In genomic region chr3:152109260-152109587, GRCm38 (mm10) we compare ENCODE assay signal across 1 mouse cellular context.
TF ChIP-seq lines count a peak whose summit lies in the region.

No protein-coding gene starts in this region.

TF ChIP-seq in MEL, 35 proteins besides CTCF, POLR2A, EP300 and RAD21:
- TF ChIP-seq GATA1 (IDR thresholded peaks at IDR 0.05; ENCODE audit: low read depth, low read length): no peak
- 0 out of 2 replicates have a peak, but pooled peaks have one; percentile 30 for TF ChIP-seq ETS1 (IDR thresholded peaks at IDR 0.05; ENCODE audit: low read depth, low read length)
TF ChIP-seq in MEL: peak in this region for 1.
